Mouse (Mus musculus): Measurements from ENCODE around the gene Prss46.

Gene Prss46

GRCm38 (mm10) chr9:110840905-110841304, 3.4 kb upstream of the Prss46 start:
- Histone ChIP-seq H3K27me3 (ENCODE audit: control insufficient read depth, insufficient read depth, low read length, poor library complexity, severe bottlenecking) (no peaks in the 10 kb centered on the region), H3K36me3 (ENCODE audit: control insufficient read depth, insufficient read depth, low read length, poor library complexity, severe bottlenecking) (no peaks in the 10 kb centered on the region)
- no peak for DNase-seq (ENCODE audit: low read depth, low spot score)

GRCm38 (mm10) chr9:110841438-110841837, 2.9 kb upstream of the Prss46 start:
- Histone ChIP-seq H3K27me3 (ENCODE audit: control insufficient read depth, insufficient read depth, low read length, poor library complexity, severe bottlenecking) (no peaks in the 10 kb centered on the region), H3K36me3 (ENCODE audit: control insufficient read depth, insufficient read depth, low read length, poor library complexity, severe bottlenecking) (no peaks in the 10 kb centered on the region)
- DNase-seq (ENCODE audit: low read depth, low spot score): no peak

- Histone ChIP-seq H3K36me3 (ENCODE audit: control insufficient read depth, insufficient read depth, low read length, poor library complexity, severe bottlenecking) (no peaks in the 10 kb centered on the region), H3K27me3 (ENCODE audit: control insufficient read depth, insufficient read depth, low read length, poor library complexity, severe bottlenecking) (no peaks in the 10 kb centered on the region)
- no peak for DNase-seq (ENCODE audit: low read depth, low spot score)
Observed at GRCm38 (mm10) chr9:110849162-110849561, 4.9 kb downstream of the Prss46 start.

GRCm38 (mm10) chr9:110855903-110856302, 11.6 kb downstream of the Prss46 start:
- no peaks in the 10 kb centered on the region for H3K27me3 ChIP-seq (ENCODE audit: control insufficient read depth, insufficient read depth, low read length, poor library complexity, severe bottlenecking)
- H3K36me3 ChIP-seq (ENCODE audit: control insufficient read depth, insufficient read depth, low read length, poor library complexity, severe bottlenecking): no peaks in the 10 kb centered on the region
- DNase-seq (ENCODE audit: low read depth, low spot score): no peak

- DNase-seq (ENCODE audit: low read depth, low spot score): no peak
- H3K36me3 ChIP-seq (ENCODE audit: control insufficient read depth, insufficient read depth, low read length, poor library complexity, severe bottlenecking): no peaks in the 10 kb centered on the region
Observed at GRCm38 (mm10) chr9:110856920-110857319, 12.6 kb downstream of the Prss46 start.

GRCm38 (mm10) chr9:110857781-110858472, 13.6 kb downstream of the Prss46 start, which contains the start of gene Prss50:
TSS of gene Prss50 (plus strand) at chr9:110857967.
- Histone ChIP-seq H3K36me3 (ENCODE audit: control insufficient read depth, insufficient read depth, low read length, poor library complexity, severe bottlenecking) (no peaks in the 10 kb centered on the region), H3K27me3 (ENCODE audit: control insufficient read depth, insufficient read depth, low read length, poor library complexity, severe bottlenecking) (no peaks in the 10 kb centered on the region)
- DNase-seq (ENCODE audit: low read depth, low spot score): no peak

More at GRCm38 (mm10) chr9:110856920-110857319, 12.6 kb downstream of the Prss46 start:
- no peaks in the 10 kb centered on the region for H3K27me3 ChIP-seq (ENCODE audit: control insufficient read depth, insufficient read depth, low read length, poor library complexity, severe bottlenecking)

GRCm38 (mm10) chr9:110858523-110858922, 14.2 kb downstream of the Prss46 start:
- Histone ChIP-seq H3K27me3 (ENCODE audit: control insufficient read depth, insufficient read depth, low read length, poor library complexity, severe bottlenecking) (no peaks in the 10 kb centered on the region), H3K36me3 (ENCODE audit: control insufficient read depth, insufficient read depth, low read length, poor library complexity, severe bottlenecking) (no peaks in the 10 kb centered on the region)
- no peak for DNase-seq (ENCODE audit: low read depth, low spot score)

GRCm38 (mm10) chr9:110858967-110859596, 14.8 kb downstream of the Prss46 start:
- H3K27me3 ChIP-seq (ENCODE audit: control insufficient read depth, insufficient read depth, low read length, poor library complexity, severe bottlenecking): no peaks in the 10 kb centered on the region
- DNase-seq (ENCODE audit: low read depth, low spot score): no peak

GRCm38 (mm10) chr9:110871030-110871429, 26.7 kb downstream of the Prss46 start:
- Histone ChIP-seq H3K36me3 (ENCODE audit: control insufficient read depth, insufficient read depth, low read length, poor library complexity, severe bottlenecking) (no peaks in the 10 kb centered on the region), H3K27me3 (ENCODE audit: control insufficient read depth, insufficient read depth, low read length, poor library complexity, severe bottlenecking) (no peaks in the 10 kb centered on the region)
- peak; percentile 62 for DNase-seq (ENCODE audit: low read depth, low spot score)

More at GRCm38 (mm10) chr9:110858967-110859596, 14.8 kb downstream of the Prss46 start:
- no peaks in the 10 kb centered on the region for H3K36me3 ChIP-seq (ENCODE audit: control insufficient read depth, insufficient read depth, low read length, poor library complexity, severe bottlenecking)

- H3K36me3 ChIP-seq (ENCODE audit: control insufficient read depth, insufficient read depth, low read length, poor library complexity, severe bottlenecking): no peaks in the 10 kb centered on the region
- no peak for DNase-seq (ENCODE audit: low read depth, low spot score)
- no peaks in the 10 kb centered on the region for H3K27me3 ChIP-seq (ENCODE audit: control insufficient read depth, insufficient read depth, low read length, poor library complexity, severe bottlenecking)
Observed at GRCm38 (mm10) chr9:110873681-110874659, 29.7 kb downstream of the Prss46 start.

- H3K27me3 ChIP-seq (ENCODE audit: control insufficient read depth, insufficient read depth, low read length, poor library complexity, severe bottlenecking): no peaks in the 10 kb centered on the region
- DNase-seq (ENCODE audit: low read depth, low spot score): no peak
- no peaks in the 10 kb centered on the region for H3K36me3 ChIP-seq (ENCODE audit: control insufficient read depth, insufficient read depth, low read length, poor library complexity, severe bottlenecking)
Observed at GRCm38 (mm10) chr9:110874660-110875191, 30.4 kb downstream of the Prss46 start.

- DNase-seq (ENCODE audit: low read depth, low spot score): no peak
- H3K27me3 ChIP-seq (ENCODE audit: control insufficient read depth, insufficient read depth, low read length, poor library complexity, severe bottlenecking): no peaks in the 10 kb centered on the region
- no peaks in the 10 kb centered on the region for H3K36me3 ChIP-seq (ENCODE audit: control insufficient read depth, insufficient read depth, low read length, poor library complexity, severe bottlenecking)
Observed at GRCm38 (mm10) chr9:110875288-110875695, 31.0 kb downstream of the Prss46 start.

GRCm38 (mm10) chr9:110877353-110877752, 33.0 kb downstream of the Prss46 start:
- Histone ChIP-seq H3K36me3 (ENCODE audit: control insufficient read depth, insufficient read depth, low read length, poor library complexity, severe bottlenecking) (no peaks in the 10 kb centered on the region), H3K27me3 (ENCODE audit: control insufficient read depth, insufficient read depth, low read length, poor library complexity, severe bottlenecking) (no peaks in the 10 kb centered on the region)
- DNase-seq (ENCODE audit: low read depth, low spot score): no peak

- no peak for DNase-seq (ENCODE audit: low read depth, low spot score)
- H3K36me3 ChIP-seq (ENCODE audit: control insufficient read depth, insufficient read depth, low read length, poor library complexity, severe bottlenecking): no peaks in the 10 kb centered on the region
- no peaks in the 10 kb centered on the region for H3K27me3 ChIP-seq (ENCODE audit: control insufficient read depth, insufficient read depth, low read length, poor library complexity, severe bottlenecking)
Observed at GRCm38 (mm10) chr9:110877888-110878287, 33.6 kb downstream of the Prss46 start.

Data from splenic B cell, adult 2 months (primary cell).